Mouse (Mus musculus) midbrain, embryonic 10.5 days (tissue): ENCODE results near the gene Oas1g. TPM values are rescaled to one million over a fixed set of nuclear protein-coding genes. Genes with fewer than 3 reads are reported as not detected.

Experiments used
- DNase-seq: peaks from one replicate; pipeline ENCODE4 v3.0.0-alpha.2; 2017; ENCODE audit warnings: low spot score
- H3K27ac ChIP-seq: fragments of 300-500 bp; sonication (generic); replicated peaks from 2 replicates; pipeline ENCODE4 v1.5.1; 2016; ENCODE audit warnings: mild to moderate bottlenecking
- H3K27me3 ChIP-seq: fragments of 300-500 bp; sonication (generic); 2 replicates; pipeline ENCODE4 v1.6.1; 2016; ENCODE audit warnings: low read depth, mild to moderate bottlenecking; ENCODE audit not compliant: poor library complexity, severe bottlenecking
- H3K36me3 ChIP-seq: fragments of 300-500 bp; sonication (generic); 2 replicates; pipeline ENCODE4 v1.6.1; 2016; ENCODE audit warnings: mild to moderate bottlenecking, moderate library complexity
- H3K4me1 ChIP-seq: fragments of 300-500 bp; sonication (generic); 2 replicates; pipeline ENCODE4 v1.6.1; 2016
- H3K4me3 ChIP-seq: fragments of 300-500 bp; sonication (generic); 2 replicates; pipeline ENCODE4 v1.5.1; 2016; ENCODE audit warnings: mild to moderate bottlenecking, moderate library complexity
- H3K9me3 ChIP-seq: fragments of 300-500 bp; sonication (generic); replicated peaks from 2 replicates; pipeline ENCODE4 v1.6.1; 2016; ENCODE audit warnings: mild to moderate bottlenecking
- WGBS: fragments of 180-500 bp; shearing (Covaris S2); methylation state at CpG from one replicate; pipeline ENCODE4 v1.1.7; 2016; 5-methylcytosine and 5-hydroxymethylcytosine counted together
- microRNA-seq: library from miRNA; unstranded; fragments of <30 nt; microRNA quantifications from one replicate; pipeline ENCODE4, GENCODE M21; 2017
- polyA plus RNA-seq: library from polyadenylated mRNA; unstranded; fragments of >200 nt; fragmentation: Nextera tagmentation; extraction: Ambion mirVana; gene quantifications from 2 replicates; pipeline ENCODE4 v1.2.1, GENCODE M21; 2016

The Oas1g gene
- polyA plus RNA-seq, 1 experiment from 2014 or later: not detected

DNA sequence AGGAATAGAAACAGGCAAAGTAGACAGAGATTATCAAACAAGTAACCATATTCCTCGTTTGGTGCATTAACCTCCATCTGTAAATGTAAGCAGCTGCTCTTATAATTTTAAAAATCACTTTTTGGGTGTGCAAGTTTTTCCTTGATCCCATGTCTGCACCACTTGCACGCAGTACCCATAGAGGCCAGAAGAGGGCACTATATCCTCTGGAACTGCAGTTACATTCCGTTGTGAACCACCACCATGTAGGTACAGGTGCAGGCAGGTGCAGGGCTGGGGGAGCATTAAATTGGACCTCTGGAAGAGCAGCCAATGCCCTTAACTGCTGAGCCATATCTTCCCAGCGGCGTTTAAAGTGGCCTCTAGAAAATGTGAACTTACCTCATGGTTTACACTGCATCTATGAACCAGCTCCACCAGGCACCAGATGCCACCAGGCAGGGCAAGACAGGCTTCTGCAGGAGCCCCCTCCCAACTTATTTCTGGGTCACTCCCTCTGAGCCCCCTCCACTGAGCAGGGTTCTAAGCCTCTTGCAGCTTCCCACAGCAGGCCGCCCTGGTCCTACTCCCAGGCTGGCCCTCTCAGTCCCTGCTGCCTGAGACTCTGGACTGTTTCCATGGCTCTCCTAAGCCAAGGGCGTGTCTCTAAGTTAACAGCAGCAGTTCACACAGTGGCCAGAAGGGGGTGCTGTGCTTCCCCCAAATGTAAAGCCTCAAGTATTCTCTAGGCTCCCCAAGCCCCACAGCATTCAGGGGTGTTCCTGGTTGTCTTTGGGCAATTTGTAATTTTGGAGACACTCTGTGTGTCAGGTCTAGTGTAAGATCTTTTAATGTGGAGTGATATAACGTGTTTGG lies 50.5 kb downstream of the Oas1g start:
- Histone ChIP-seq H3K4me3 (no peak overlapping the region), H3K36me3 (no peaks in the 10 kb centered on the region), H3K9me3 (no peaks in the 10 kb centered on the region), H3K4me1 (peaks cover 14% of the 10 kb centered on the region), H3K27ac (no peak overlapping the region), H3K27me3 (peaks cover 21% of the 10 kb centered on the region)
- peak; percentile 51 for DNase-seq
- 7% methylated on average over 8 of the region's 8 CpGs for WGBS

DNA sequence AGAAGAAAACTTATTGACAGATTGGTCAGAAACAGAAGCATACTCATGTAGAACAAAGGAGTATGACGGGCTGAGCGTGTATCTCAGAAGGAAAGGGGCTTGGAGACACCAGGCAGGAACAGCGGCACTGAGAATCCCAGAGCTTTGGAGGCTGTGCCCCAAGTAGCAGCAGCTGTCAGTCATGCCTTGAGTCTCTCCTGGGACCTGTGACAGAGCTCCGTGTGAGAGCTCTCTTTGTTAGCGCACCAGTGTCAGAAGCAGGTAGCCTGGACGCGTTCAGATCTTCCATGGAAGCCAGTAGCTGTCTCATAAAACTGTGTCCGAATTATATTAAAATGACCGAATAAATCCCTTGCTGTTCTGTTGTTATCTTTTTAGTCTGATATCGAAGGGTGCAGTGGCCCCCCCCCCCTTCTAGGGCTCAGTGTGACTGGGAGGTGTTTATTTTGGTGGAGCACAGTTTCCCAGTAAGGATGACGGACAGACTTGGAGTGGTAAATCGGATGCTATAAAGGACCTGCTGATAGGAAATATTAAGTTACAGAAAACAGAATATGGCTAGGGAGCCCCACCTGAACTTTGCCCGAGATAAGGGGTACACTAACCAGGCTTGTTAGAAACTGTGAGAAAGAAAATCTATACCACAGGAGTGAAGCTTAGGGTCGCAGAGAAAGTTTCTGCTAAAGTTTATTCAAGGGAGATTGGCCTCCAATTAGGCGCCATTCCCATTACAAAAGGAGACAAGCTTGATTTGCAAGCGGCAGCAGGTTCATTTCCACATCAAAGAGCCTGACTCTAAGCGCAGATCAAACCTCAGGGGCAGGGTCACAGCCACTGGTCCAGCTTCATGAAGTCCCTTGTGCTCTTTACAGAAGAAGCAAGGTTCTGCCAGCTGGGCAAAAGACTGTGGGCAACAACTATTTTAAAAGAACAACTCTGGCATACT lies 53.8 kb downstream of the Oas1g start:
- Histone ChIP-seq H3K36me3 (no peaks in the 10 kb centered on the region), H3K27ac (peak overlapping the region; percentile 49; the same call in 1 of the 2 replicates), H3K4me3 (peak overlapping the region; percentile 11; the same call in 1 of the 2 replicates), H3K27me3 (peaks cover 21% of the 10 kb centered on the region), H3K4me1 (peaks cover 14% of the 10 kb centered on the region), H3K9me3 (no peaks in the 10 kb centered on the region; the same call in 1 of the 2 replicates)
- 19% methylated on average over 17 of the region's 17 CpGs for WGBS
- DNase-seq: peak; percentile 34

DNA sequence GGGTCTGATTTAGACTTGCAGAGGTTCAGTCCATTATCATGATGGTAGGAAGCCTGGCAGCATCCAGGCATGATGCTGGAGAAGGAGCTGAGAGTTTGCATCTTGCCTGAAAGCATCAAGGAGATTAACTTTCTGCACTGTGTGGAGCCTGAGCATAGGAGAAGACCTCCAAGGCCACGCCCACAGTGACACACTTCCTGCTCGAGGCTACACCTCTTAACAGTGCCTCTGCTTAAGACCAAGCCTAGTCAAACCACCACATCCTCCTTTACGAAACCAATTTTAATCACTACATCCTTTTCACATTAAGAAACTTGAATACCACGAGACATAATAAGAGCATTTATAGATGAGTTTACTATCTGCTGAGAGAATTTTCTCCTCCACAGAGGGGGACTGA lies 56.4 kb downstream of the Oas1g start:
- peaks cover 17% of the 10 kb centered on the region for H3K27me3 ChIP-seq
- no peaks in the 10 kb centered on the region; the same call in 1 of the 2 replicates for H3K9me3 ChIP-seq
- no peak overlapping the region for H3K27ac ChIP-seq
- 83% methylated on average over 4 of the region's 4 CpGs for WGBS
- H3K4me3 ChIP-seq: no peak overlapping the region
- DNase-seq: no peak
- no peaks in the 10 kb centered on the region for H3K36me3 ChIP-seq
- H3K4me1 ChIP-seq: peaks cover 14% of the 10 kb centered on the region

Small RNAs within 50 kb of the gene (microRNA-seq; reads per million reads assigned to microRNA genes)
- gene Gm22907: not detected

Other genes starting within 250 kb of the Oas1g start
- 0.10 and 0.21 TPM in 2 replicates for gene Rasal1, start 238.8 kb downstream of the Oas1g start, polyA plus RNA-seq
- 2.2 and 4.8 TPM in 2 replicates for gene Dtx1, start 175.7 kb downstream of the Oas1g start, polyA plus RNA-seq
- 0.09 TPM in 1 of 2 replicates, not detected in the other for gene Oas2, start 137.8 kb downstream of the Oas1g start, polyA plus RNA-seq
- 0.02 and 0.10 TPM in 2 replicates for gene Oas3, start 110.0 kb downstream of the Oas1g start, polyA plus RNA-seq
- gene Oas1e, start 92.1 kb downstream of the Oas1g start, polyA plus RNA-seq: 0.11 TPM in 1 of 2 replicates, not detected in the other
- 0.16 and 0.26 TPM in 2 replicates for gene Oas1c, start 75.1 kb downstream of the Oas1g start, polyA plus RNA-seq
- not detected in 2 replicates for gene Oas1f, start 40.2 kb downstream of the Oas1g start, polyA plus RNA-seq
- not detected in 2 replicates for gene Oas1h, start 26.2 kb downstream of the Oas1g start, polyA plus RNA-seq
- 0.36 and 0.76 TPM in 2 replicates for gene Oas1a, start 19.9 kb upstream of the Oas1g start, polyA plus RNA-seq
- not detected in 2 replicates for gene Oas1d, start 26.9 kb upstream of the Oas1g start, polyA plus RNA-seq
- gene Rph3a, start 122.5 kb upstream of the Oas1g start, polyA plus RNA-seq: 0.10 and 0.47 TPM in 2 replicates